Mouse (Mus musculus) C2C12 (cell line): ENCODE measurements at regions not wholly inside any gene's neighbourhood (a gene's known extent, or its start where the extent isn't known, plus 50 kb on each side); places are given as distances from the start of the nearest gene placed in this dataset.

Experiments
- CEBPB ChIP-seq: IDR thresholded peaks from one replicate; pipeline ENCODE4 v1.6.1; 2011; ENCODE audit warnings: low read depth, mild to moderate bottlenecking, control low read depth, moderate library complexity
- CTCF ChIP-seq: IDR thresholded peaks from one replicate; pipeline ENCODE4 v1.5.1; 2011; ENCODE audit not compliant: control insufficient read depth, insufficient read depth, insufficient read length
- MAX ChIP-seq: IDR thresholded peaks from one replicate; pipeline ENCODE4 v1.6.1; 2011; ENCODE audit warnings: mild to moderate bottlenecking, control low read depth
- USF1 ChIP-seq: IDR thresholded peaks from one replicate; pipeline ENCODE4 v1.6.1; 2011; ENCODE audit warnings: low read depth, mild to moderate bottlenecking, control low read depth, moderate library complexity

GRCm38 (mm10) chr10:126814968-126815367, 86.2 kb downstream of the Atp23 start:
- TF ChIP-seq USF1 (no peak), CTCF (no peak), CEBPB (no peak), MAX (no peak)
